Mouse (Mus musculus): Measurements from ENCODE around the gene Per3.

Per3 gene

DNA sequence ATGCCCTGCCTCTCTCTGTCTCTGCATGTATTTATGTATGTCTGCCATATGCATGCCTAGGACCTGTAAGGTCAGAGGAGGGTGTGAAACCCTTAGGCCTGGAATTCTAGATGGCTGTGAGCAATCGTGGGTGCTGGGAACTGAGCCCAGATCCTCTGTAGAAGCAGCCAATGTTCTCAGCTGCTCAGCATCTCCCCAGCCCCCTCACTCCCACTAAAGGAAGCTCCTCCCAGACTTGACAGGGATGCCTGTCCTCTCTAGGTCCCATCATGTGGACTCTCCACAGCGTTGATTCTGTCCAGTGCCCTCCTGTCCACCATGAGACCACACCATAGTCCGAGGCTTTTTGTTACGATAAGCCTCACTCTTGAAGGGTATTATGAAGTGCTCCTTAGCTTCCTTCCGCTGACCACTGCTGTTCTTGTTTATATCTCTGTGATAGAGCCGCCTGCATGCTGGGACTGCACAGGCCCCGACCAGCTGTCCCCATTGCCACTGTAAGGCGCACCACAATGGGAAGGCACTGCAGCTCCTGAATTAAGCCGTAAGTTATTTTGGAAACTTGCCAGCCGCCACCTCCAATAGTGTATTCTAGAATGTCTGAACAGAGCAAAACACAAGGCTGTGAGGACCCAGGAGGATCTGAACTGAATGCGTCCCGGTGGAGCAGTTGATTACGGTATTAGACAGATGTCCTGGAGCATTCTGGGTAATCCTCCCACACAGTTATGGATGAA, 87.9 kb downstream of the Per3 start:
- DNase-seq: no peak
